Mouse (Mus musculus) gonadal fat pad, adult 2 months (tissue): ENCODE results near the gene Gipc3. TPM values are rescaled to one million over a fixed set of nuclear protein-coding genes. Genes with fewer than 3 reads are reported as not detected.
A peak's percentile ranks its signal among the peaks of the same experiment; 100 is the strongest.

ENCODE experiments used
- DNase-seq: peaks from one replicate; pipeline ENCODE4 v3.0.0-alpha.2; 2012; ENCODE audit warnings: low read depth
- polyA plus RNA-seq: library from polyadenylated mRNA; depleted of rRNA; stranded (reverse); fragments of >200 nt; gene quantifications from 2 replicates; pipeline ENCODE4 v1.2.3, GENCODE M21; 2012; rRNA removed

The Gipc3 gene
- polyA plus RNA-seq, result 1.4 and 1.7 TPM in 2 replicates

- no peak for DNase-seq
These were observed at the start of gene Gipc3 for GRCm38 (mm10) chr10:81342686-81343505. TSS of gene Gipc3 (minus strand) at chr10:81343266.

GRCm38 (mm10) chr10:81392781-81393185 is 49.7 kb upstream of the Gipc3 start, which contains the start of gene Smim24:
TSS of gene Smim24 (plus strand) at chr10:81393051.
- DNase-seq, result no peak

- DNase-seq, result no peak
These were observed 49.2 kb upstream of the Gipc3 start for GRCm38 (mm10) chr10:81392270-81392669.

- no peak for DNase-seq
These were observed 47.6 kb upstream of the Gipc3 start for GRCm38 (mm10) chr10:81390678-81390965.

GRCm38 (mm10) chr10:81389801-81390677 is 47.0 kb upstream of the Gipc3 start:
- no peak for DNase-seq

GRCm38 (mm10) chr10:81389373-81389772 is 46.3 kb upstream of the Gipc3 start:
- no peak for DNase-seq

GRCm38 (mm10) chr10:81388505-81389055 is 45.5 kb upstream of the Gipc3 start, which contains the start of gene Gm48552:
TSS of gene Gm48552 (plus strand) at chr10:81389005.
- DNase-seq, result no peak

GRCm38 (mm10) chr10:81387716-81388115 is 44.6 kb upstream of the Gipc3 start:
- DNase-seq, result no peak

GRCm38 (mm10) chr10:81385603-81386306 is 42.7 kb upstream of the Gipc3 start:
- DNase-seq, result no peak

- DNase-seq, result no peak
These were observed 41.5 kb upstream of the Gipc3 start for GRCm38 (mm10) chr10:81384605-81384982.

- peak; percentile 86 for DNase-seq
These were observed 40.9 kb upstream of the Gipc3 start, which contains the start of the genes Dohh and Gm48551 for GRCm38 (mm10) chr10:81383802-81384604. TSS of gene Dohh (plus strand) at chr10:81384428. TSS of gene Gm48551 (plus strand) at chr10:81384466.

- no peak for DNase-seq
These were observed 39.0 kb upstream of the Gipc3 start for GRCm38 (mm10) chr10:81382039-81382438.

GRCm38 (mm10) chr10:81379809-81380378 is 36.8 kb upstream of the Gipc3 start:
- no peak for DNase-seq

- no peak for DNase-seq
These were observed 36.1 kb upstream of the Gipc3 start for GRCm38 (mm10) chr10:81379183-81379553.

GRCm38 (mm10) chr10:81378553-81379182 is 35.6 kb upstream of the Gipc3 start:
- DNase-seq, result peak; percentile 91

- DNase-seq, result no peak
These were observed 34.9 kb upstream of the Gipc3 start, which contains the start of gene Fzr1 for GRCm38 (mm10) chr10:81377793-81378552. TSS of gene Fzr1 (minus strand) at chr10:81378516.

- no peak for DNase-seq
These were observed 34.2 kb upstream of the Gipc3 start for GRCm38 (mm10) chr10:81377362-81377664.

GRCm38 (mm10) chr10:81376561-81377361 is 33.7 kb upstream of the Gipc3 start:
- no peak for DNase-seq
